ENCODE assay signal across 8 mouse cellular contexts in the genomic region with DNA sequence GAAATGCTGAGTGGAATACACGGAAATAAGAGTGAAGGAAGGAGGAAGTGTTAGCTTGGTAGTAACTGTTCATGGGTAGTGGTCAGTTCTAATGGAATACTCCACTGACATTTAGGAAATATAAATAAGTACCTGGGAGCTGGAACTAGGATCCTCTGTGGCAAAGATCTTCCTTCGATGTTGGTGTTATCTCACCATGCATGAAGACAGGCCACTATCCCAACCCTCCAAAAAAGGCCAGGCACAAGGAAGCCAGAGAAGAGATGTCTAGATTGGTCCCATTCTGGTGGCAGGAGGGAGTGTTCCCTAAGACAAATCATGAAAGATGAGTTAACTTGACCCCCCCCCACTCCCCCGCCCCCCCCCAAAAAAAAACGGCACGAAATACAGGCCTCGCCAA. TPM values are rescaled to one million over a fixed set of nuclear protein-coding genes. Genes with fewer than 3 reads are reported as not detected.
DNase-seq lines count a peak whose midpoint lies in the region; ATAC-seq and TF ChIP-seq lines count a peak whose summit lies in the region.

No protein-coding gene starts in this region.

- no peaks in the 10 kb centered on the region for H3K36me3 ChIP-seq in spleen, adult 2 months (ENCODE audit: control insufficient read depth, insufficient read depth, low read length)
- H3K36me3 ChIP-seq in limb, embryonic 14.5 days (ENCODE audit: control insufficient read depth, insufficient read depth, low read length): no peaks in the 10 kb centered on the region
- H3K36me3 ChIP-seq in stomach, embryonic 15.5 days: no peaks in the 10 kb centered on the region

- H3K27me3 ChIP-seq in cerebellum, adult 2 months (ENCODE audit: control insufficient read depth, insufficient read depth, low read length): no peaks in the 10 kb centered on the region
- no peaks in the 10 kb centered on the region for H3K27me3 ChIP-seq in spleen, adult 2 months (ENCODE audit: control insufficient read depth, insufficient read depth, low read length)
- no peaks in the 10 kb centered on the region for H3K27me3 ChIP-seq in limb, embryonic 14.5 days (ENCODE audit: control insufficient read depth, insufficient read depth, low read length)
- H3K27me3 ChIP-seq in stomach, embryonic 15.5 days (replicated peaks): no peaks in the 10 kb centered on the region

- DNase-seq in cerebellum, adult 2 months: peak in 1 of 2 experiments; percentile 31
- DNase-seq in cerebellum, adult 11-12 months: no peak
- no peak for DNase-seq in spleen, adult 2 months (ENCODE audit: low read depth in 1 of 2, low spot score in 2 of 2)
- DNase-seq in spleen, adult 12 weeks (ENCODE audit: low spot score): no peak
- no peak for DNase-seq in limb, embryonic 14.5 days (ENCODE audit: low spot score)
- no peak for DNase-seq in thymus, postnatal 36 days
- no peak for DNase-seq in layer of hippocampus, postnatal 25 days (ENCODE audit: extremely low spot score in 1 of 2, low spot score in 1 of 2)

- no peak for TF ChIP-seq CTCF in cerebellum, adult 2 months (IDR thresholded peaks at IDR 0.05; ENCODE audit: borderline replicate concordance, insufficient read depth, low read depth, low read length)
- TF ChIP-seq CTCF in spleen, adult 2 months (IDR thresholded peaks at IDR 0.05; ENCODE audit: extremely low read depth, insufficient read depth, insufficient read length, insufficient replicate concordance): no peak

- H3K9ac ChIP-seq in limb, embryonic 14.5 days (ENCODE audit: low read depth, low read length, severe bottlenecking): peak overlapping the region; percentile 77
- peak overlapping the region; percentile 37; the same call in 1 of the 2 replicates for H3K9ac ChIP-seq in stomach, embryonic 15.5 days

- peak overlapping the region; percentile 61 for H3K4me2 ChIP-seq in limb, embryonic 14.5 days (replicated peaks; ENCODE audit: low read depth, low read length, severe bottlenecking)
- peak overlapping the region; percentile 67 for H3K4me2 ChIP-seq in stomach, embryonic 15.5 days

- no peaks in the 10 kb centered on the region; the same call in 1 of the 2 replicates for H3K4me1 ChIP-seq in cerebellum, adult 2 months (ENCODE audit: control insufficient read depth, insufficient read depth, low read length)
- peaks cover 7% of the 10 kb centered on the region; the same call in 1 of the 2 replicates for H3K4me1 ChIP-seq in spleen, adult 2 months (ENCODE audit: control insufficient read depth, insufficient read depth, insufficient read length)
- H3K4me1 ChIP-seq in limb, embryonic 14.5 days (ENCODE audit: control insufficient read depth, insufficient read depth, low read length): peaks cover 11% of the 10 kb centered on the region
- H3K4me1 ChIP-seq in stomach, embryonic 15.5 days: peaks cover 6% of the 10 kb centered on the region; the same call in 1 of the 2 replicates

- H3K4me3 ChIP-seq in cerebellum, adult 2 months (replicated peaks; ENCODE audit: insufficient read depth, low read depth, low read length): peak overlapping the region; percentile 94
- peak overlapping the region; percentile 93 for H3K4me3 ChIP-seq in spleen, adult 2 months (ENCODE audit: extremely low read depth, insufficient read depth, insufficient read length)
- H3K4me3 ChIP-seq in limb, embryonic 14.5 days (replicated peaks; ENCODE audit: low read length): peak overlapping the region; percentile 78
- peak overlapping the region; percentile 88 for H3K4me3 ChIP-seq in stomach, embryonic 15.5 days (replicated peaks)

- H3K27ac ChIP-seq in cerebellum, adult 2 months (ENCODE audit: insufficient read depth, low read length): peak overlapping the region; percentile 88
- H3K27ac ChIP-seq in spleen, adult 2 months (ENCODE audit: insufficient read depth, low read length): peak overlapping the region; percentile 79
- peak overlapping the region; percentile 93 for H3K27ac ChIP-seq in limb, embryonic 14.5 days (replicated peaks; ENCODE audit: low read depth, low read length)
- peak overlapping the region; percentile 100 for H3K27ac ChIP-seq in stomach, embryonic 15.5 days

- ATAC-seq in limb, embryonic 14.5 days (ENCODE audit: low FRiP score, low read depth): no peak
- no peak for ATAC-seq in stomach, embryonic 15.5 days (ENCODE audit: insufficient read depth, low FRiP score, low read depth)

- H3K9me3 ChIP-seq in limb, embryonic 14.5 days (ENCODE audit: control insufficient read depth, low read length): no peaks in the 10 kb centered on the region
- H3K9me3 ChIP-seq in stomach, embryonic 15.5 days: no peaks in the 10 kb centered on the region

- WGBS in cerebellum, adult 2 months: 16% methylated on average over 6 of the region's 6 CpGs
- 6% methylated on average over 6 of the region's 6 CpGs for WGBS in spleen, adult 2 months
- 21% methylated on average over 6 of the region's 6 CpGs for WGBS in limb, embryonic 14.5 days
- WGBS in stomach, embryonic 15.5 days: 18% methylated on average over 6 of the region's 6 CpGs

- no peak for TF ChIP-seq POLR2A in cerebellum, adult 2 months (IDR thresholded peaks at IDR 0.05; ENCODE audit: borderline replicate concordance, insufficient read depth, low read length)
- TF ChIP-seq POLR2A in spleen, adult 2 months (IDR thresholded peaks at IDR 0.05; ENCODE audit: low read depth, low read length): no peak
- TF ChIP-seq POLR2A in limb, embryonic 14.5 days (IDR thresholded peaks at IDR 0.05; ENCODE audit: borderline replicate concordance, extremely low read depth, insufficient read depth, insufficient read length): no peak

RNA-seq across cellular contexts. Expression of gene Sypl, which starts 0.6 kb away (rescaled TPM):
- polyA plus RNA-seq in cerebellum, adult 2 months (2012; rRNA removed): 53.6 and 54.7 TPM in 2 replicates
- 25.7 and 36.9 TPM in 2 replicates for polyA plus RNA-seq in spleen, adult 2 months (2012; rRNA removed)
- 53.3 and 54.1 TPM in 2 replicates for polyA plus RNA-seq in limb, embryonic 14.5 days (2012; rRNA removed)
- polyA plus RNA-seq in limb, embryonic 14.5 days (2014; fragmentation: Nextera tagmentation; extraction: Ambion mirVana): 97.6 and 104 TPM in 2 replicates
- polyA plus RNA-seq in stomach, embryonic 15.5 days (2015; fragmentation: Nextera tagmentation; extraction: Ambion mirVana): 162 and 165 TPM in 2 replicates
- 10 to 100 TPM; 41.2 to 44.4 TPM for total RNA-seq in layer of hippocampus, postnatal 25 days (2021)
